Mouse (Mus musculus): ENCODE results near the gene Tstd3. TPM values are rescaled to one million over a fixed set of nuclear protein-coding genes. Genes with fewer than 3 reads are reported as not detected.
"Not testable (repeated sequence)": the region's sequence is repeated elsewhere in the genome, so short reads cannot be mapped to it uniquely, and the experiment has no call there.

Tstd3 gene
- total RNA-seq, 2 experiments from 2014 or later: 17.6 to 17.8 TPM

- no peak for DNase-seq
These were observed 21.3 kb downstream of the Tstd3 start for GRCm38 (mm10) chr4:21745723-21746122.

- not testable (repeated sequence) for DNase-seq
These were observed 22.9 kb downstream of the Tstd3 start for GRCm38 (mm10) chr4:21744142-21744541.

- no peak for DNase-seq
These were observed 27.8 kb downstream of the Tstd3 start for GRCm38 (mm10) chr4:21739169-21739568.

GRCm38 (mm10) chr4:21727615-21728165 is 39.3 kb downstream of the Tstd3 start, which contains the start of gene Ccnc:
Gene Ccnc (plus strand): TSS chr4:21727701.
- peak; percentile 94 to 96 for DNase-seq

- peak; percentile 46 to 62 for DNase-seq
These were observed 39.9 kb downstream of the Tstd3 start for GRCm38 (mm10) chr4:21726912-21727614.

- DNase-seq: no peak
These were observed 44.2 kb downstream of the Tstd3 start for GRCm38 (mm10) chr4:21722752-21723334.

- DNase-seq: peak; percentile 77 to 81
These were observed 54.9 kb downstream of the Tstd3 start for GRCm38 (mm10) chr4:21712147-21712546.

Other genes with a start within 250 kb of the Tstd3 start
- not detected for gene Prdm13, start 81.2 kb downstream of the Tstd3 start, total RNA-seq (2021)
- gene Ccnc, start 39.5 kb downstream of the Tstd3 start, total RNA-seq (2021): 10 to 100 TPM; 15.0 to 15.1 TPM
- gene Usp45, start 56 bp downstream of the Tstd3 start, total RNA-seq (2021): 10 to 100 TPM; 12.4 to 12.5 TPM
- 10 to 100 TPM; 16.6 to 25.0 TPM for gene Pnisr, start 80.4 kb upstream of the Tstd3 start, total RNA-seq (2021)
- gene Coq3, start 112.5 kb upstream of the Tstd3 start, total RNA-seq (2021): 10 to 100 TPM; 38.7 to 39.9 TPM
- gene Faxc, start 164.1 kb upstream of the Tstd3 start, total RNA-seq (2021): 1 to 10 TPM; 1.1 to 1.6 TPM